Mouse (Mus musculus) large intestine, adult 2 months (tissue): ENCODE data around the gene Lactbl1. TPM values are rescaled to one million over a fixed set of nuclear protein-coding genes. Genes with fewer than 3 reads are reported as not detected.

Experiments
- DNase-seq: peaks from one replicate; pipeline ENCODE4 v3.0.0-alpha.2; 2012; ENCODE audit warnings: low read depth, low spot score
- WGBS: fragments of 180-500 bp; shearing (Covaris S2); methylation state at CpG from one replicate; pipeline ENCODE4 v1.1.7; 2018; 5-methylcytosine and 5-hydroxymethylcytosine counted together
- polyA plus RNA-seq: library from polyadenylated mRNA; depleted of rRNA; stranded (reverse); fragments of >200 nt; gene quantifications from 2 replicates; pipeline ENCODE4 v1.2.3, GENCODE M21; 2012

The Lactbl1 gene
- polyA plus RNA-seq, 1 experiment, result not detected

DNA sequence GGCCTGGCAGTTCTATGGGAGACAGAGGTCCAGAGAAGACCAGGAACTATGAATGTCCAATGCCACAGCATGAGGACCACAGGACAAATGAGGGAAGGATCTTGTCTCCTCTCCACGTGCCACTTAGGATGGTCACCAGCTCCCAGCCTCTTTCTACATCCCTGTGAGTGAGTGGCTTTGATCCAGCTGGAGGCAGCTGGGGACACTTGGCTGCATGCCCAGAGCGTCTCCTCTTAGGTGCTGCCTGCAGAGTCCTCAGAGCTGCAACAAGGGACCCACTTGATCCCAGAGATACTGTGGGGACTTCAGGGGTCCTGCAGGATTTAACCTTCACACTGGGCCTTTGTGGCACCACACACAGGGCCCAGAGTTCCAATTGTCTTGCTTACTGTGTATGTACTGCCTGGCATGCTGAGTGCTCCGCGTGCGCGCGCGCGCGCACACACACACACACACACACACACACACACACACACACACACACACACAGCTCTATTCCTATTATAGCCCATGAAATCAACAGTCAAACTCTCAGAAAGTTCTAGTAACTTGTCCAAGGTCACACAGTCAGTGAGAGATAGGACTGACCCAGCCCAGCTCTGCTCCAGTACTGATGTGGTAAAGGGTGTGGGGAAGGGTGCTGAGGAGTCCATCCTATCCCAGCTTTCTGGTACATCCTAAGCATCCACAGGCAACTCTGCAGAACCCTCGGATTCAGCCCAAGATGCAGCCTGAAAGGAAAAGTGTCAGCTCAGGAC is 9.0 kb downstream of the Lactbl1 start:
- WGBS, result 76% methylated on average over 11 of the region's 11 CpGs

DNA sequence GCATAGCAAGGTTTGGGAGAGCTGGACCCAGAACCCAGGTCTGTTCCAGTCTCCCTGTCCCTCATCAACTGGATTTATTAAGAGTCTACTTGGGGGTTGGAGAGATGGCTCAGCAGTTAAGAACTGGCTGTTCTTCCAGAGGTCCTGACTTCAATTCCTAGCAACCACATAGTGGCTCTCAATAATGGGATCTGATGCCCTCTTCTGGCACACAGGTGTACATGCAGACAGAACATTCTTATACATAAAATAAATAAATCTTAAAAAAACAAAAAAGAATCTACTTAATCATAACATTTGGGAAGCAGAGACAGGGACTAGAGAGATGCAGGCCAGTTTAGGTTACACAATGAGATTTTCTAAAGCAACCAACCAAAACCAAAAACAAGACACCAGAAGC is 13.6 kb downstream of the Lactbl1 start:
- DNase-seq, result no peak

More for the DNA sequence above, 9.0 kb downstream of the Lactbl1 start:
- no peak for DNase-seq

DNA sequence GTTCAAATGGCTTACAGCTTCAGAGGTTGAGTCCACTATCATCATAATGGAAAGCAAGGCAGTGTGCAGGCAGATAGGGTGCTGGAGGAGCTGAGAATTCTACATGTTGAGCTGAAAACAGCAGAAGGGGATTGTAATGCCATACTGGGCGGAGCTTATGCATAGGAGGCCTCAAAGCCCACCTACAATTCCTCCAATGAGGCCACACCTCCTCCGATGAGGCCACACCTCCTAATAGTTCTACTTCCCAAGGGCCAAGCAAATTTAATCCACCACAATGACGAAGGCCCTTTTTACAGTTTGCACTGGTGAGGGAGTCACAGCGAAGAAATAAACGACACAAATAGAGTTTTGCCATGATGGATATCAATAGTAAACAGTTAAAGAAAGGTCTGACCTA is 14.1 kb downstream of the Lactbl1 start:
- WGBS, result 73% methylated on average over 5 of the region's 5 CpGs
- DNase-seq, result no peak

DNA sequence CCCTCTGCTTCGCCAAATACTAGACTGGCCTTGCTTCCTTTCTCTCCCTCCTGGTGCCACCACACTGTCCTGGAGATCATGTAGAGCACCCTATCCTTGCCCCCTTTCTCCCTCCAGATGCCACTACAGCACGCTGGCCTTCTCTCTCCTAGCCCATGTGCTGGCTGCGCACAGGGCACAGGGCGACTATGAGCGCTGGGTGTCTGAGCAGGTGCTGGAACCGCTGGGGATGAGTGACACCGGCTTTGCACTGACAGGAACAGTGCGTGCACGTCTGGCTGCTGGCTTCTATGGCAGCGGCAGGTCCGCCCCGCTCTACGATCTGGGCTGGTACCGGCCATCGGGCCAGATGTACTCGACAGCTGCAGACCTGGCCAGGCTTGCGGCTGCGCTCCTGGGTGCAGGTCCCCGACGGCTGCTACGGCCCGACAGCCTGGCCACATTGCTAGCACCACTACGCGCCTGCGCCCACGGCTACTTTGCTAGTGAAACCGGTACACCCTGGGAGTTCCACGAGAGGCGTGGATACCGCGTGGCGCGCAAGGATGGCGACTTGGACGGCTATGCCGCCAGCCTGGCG is 14.7 kb downstream of the Lactbl1 start:
- WGBS, result 15% methylated on average over 37 of the region's 37 CpGs
- DNase-seq, result no peak

DNA sequence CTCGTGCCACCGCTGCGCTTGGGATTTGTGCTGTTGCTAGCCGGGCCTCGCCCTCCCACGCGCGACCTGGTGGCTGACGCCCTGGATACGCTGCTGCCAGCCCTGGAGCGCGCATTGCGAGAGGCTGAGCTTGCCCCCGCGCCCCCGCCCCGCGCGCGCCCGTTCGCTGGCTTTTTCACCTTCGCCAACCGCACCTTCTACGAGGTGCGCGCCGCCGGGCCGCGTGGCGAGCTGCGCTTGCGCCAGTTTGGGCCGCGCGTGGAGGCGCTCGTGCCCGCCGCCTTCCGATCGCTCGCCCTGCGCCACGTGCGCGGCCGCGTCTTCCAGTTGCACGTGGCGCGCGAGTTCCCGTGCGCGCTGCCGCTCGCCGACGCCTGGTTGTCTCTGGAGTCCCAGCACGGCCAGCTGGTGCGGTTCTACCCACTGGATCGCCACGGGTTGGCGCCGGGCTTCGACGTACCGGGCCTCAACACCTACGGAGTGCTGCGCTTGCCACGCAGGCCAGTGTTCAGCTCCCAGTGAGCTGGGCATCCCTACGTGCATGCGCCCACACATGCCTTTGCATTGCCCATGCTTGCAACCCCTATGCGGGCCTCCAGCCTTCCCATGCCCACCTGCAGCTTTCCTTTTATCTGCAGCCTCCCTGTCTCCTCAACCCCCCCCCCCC is 15.3 kb downstream of the Lactbl1 start:
- DNase-seq, result no peak
- WGBS, result 3% methylated on average over 76 of the region's 76 CpGs

DNA sequence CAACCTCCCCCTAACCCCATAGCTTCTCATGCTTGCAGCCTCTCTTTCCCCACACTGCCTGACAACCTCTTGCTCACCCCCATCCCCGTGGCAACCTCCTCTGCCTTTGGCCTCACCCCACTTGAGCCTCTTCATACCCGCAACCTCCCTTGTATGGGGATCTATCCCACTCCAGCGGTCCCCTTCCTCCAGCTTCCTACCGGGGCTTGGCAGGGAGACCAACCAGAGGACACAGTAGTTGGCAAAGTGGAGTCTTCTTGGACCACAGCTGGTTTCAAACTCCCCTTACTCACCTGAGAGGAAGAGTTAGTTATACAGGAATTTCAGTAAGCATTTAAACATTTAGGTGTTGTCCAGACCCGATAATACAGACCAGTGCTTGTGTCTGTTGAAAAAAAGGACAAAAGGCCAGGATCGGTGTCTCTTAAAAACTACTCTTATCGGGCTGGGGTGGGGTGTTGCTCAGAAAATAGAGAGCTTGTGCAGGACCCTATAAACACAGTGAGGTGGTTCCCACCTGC is 15.9 kb downstream of the Lactbl1 start:
- WGBS, result 55% methylated on average over 7 of the region's 7 CpGs
- DNase-seq, result no peak

DNA sequence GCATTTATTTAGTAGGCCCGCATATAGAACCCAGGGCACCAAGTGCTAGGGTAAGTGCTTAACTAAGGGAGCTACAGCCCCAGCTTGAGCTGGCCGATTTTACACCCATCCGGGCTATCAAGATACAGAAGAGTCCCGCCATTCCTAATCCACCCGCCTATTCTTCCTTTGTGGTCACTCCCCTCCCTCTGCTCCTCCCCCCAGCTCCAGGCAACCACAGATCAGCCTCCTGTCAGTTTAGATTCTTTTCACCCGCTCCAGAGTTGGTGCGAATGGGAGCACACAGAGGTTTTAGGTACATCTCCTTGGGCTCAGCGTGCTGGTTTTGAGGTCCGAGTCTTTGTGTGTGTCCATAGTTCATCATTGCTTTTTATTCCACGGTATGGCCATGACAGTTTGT is 16.5 kb downstream of the Lactbl1 start:
- WGBS, result 23% methylated on average over 10 of the region's 10 CpGs
- no peak for DNase-seq

DNA sequence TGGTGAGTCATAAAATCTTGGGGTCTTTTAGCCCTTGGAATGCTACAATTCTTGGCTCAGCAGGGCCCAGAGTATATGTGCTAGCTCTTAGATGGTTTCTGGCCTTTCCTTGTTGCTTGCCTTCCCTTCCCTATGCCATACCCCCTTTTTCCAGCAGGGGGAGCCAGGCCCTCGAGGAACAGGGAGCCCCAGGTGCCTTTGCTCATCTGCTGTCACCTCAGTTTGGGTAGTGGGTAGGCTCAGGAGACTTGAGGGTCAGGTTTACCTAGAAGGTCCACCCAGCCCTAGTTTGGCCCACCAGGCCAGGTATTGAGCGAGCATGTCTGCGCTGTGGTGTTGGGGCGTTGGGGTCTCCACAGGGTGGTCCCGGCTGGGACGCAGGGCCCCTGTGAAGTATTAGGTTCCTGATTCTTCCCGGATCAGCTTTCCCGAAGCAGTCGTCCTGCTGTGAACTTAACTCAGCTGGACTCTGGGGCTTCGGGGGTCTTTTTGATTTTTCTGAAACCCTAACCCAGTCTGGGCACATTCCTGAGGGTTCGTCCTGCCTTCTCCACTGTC is 26.6 kb downstream of the Lactbl1 start:
- WGBS, result 14% methylated on average over 11 of the region's 11 CpGs
- DNase-seq, result peak; percentile 56

DNA sequence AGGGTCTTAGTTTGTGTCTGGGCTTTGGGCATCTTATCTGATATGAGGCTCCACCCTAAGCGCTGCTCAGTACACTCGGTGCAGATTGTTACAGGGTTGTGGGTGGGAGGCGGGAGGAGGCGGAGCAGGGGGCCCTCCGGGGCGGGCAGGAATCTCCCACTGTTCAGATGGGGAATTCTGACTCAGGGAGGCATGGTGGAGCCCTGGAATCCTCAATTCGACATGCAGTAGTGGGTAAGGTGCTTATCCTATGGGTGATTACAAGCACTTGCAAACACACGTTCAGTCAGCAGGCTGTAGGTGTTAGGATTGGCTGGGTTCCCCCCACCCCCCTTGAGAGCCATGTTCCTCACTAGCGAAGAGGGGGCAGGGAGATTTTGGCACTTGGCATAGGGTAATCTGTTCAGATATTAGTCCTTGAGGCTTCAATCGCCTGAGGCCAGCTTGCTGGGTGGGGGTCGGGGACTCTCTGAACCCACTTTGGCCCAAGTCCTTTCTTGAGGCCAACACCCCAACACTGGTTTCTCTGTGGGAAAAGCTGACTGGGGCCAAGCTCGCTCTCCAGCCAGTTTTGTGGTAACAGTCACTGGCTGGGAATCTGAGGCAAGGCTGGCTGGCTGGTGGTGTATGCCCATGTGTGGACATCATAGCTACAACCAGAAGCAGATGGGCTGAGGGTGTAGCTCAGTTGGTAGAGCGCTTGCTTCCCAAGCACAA is 27.2 kb downstream of the Lactbl1 start:
- no peak for DNase-seq
- 41% methylated on average over 13 of the region's 13 CpGs for WGBS

DNA sequence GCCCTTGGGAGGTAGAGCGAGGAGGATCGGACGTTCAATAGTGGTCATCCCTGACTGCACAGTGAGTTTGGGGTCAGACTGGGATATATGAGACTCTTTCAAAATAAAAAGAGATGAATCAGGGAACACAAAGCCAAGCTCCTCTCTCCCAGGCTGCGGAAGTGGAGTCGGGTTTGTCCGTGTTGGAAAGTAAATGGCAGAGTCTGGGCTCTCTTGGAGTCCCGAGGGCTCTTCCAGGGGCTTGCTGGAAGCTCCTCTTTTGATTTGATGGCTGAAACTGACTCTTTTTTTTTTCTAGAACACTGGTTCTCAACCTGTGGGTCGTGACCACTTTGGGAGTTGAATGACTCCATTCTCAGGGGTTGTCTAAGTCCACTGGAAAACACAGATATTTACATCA is 27.8 kb downstream of the Lactbl1 start:
- 77% methylated on average over 8 of the region's 8 CpGs for WGBS
- DNase-seq, result no peak

DNA sequence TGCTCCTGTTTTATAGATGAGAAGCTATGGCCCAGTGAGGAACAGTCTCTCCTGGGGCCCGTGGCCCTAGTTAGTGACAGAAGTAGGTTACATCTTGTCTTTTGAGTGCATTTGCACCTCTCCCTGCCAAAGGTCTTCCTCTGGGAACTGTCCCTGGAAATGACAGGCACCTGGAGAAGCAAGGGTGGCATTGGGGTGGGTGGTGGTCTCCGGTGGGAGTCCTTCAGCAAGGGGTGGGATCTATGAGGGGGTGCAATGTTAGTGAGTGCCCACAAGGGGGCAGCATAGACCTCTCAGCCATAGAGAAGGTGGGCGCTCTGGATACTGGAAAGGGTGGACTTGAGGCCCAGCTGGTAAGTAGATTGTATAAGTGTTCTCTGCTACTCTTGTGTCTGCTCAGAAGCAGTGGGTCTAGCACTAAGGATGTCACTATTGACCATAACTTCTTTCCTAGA is 29.0 kb downstream of the Lactbl1 start:
- WGBS, result 64% methylated on average over 3 of the region's 3 CpGs
- no peak for DNase-seq

DNA sequence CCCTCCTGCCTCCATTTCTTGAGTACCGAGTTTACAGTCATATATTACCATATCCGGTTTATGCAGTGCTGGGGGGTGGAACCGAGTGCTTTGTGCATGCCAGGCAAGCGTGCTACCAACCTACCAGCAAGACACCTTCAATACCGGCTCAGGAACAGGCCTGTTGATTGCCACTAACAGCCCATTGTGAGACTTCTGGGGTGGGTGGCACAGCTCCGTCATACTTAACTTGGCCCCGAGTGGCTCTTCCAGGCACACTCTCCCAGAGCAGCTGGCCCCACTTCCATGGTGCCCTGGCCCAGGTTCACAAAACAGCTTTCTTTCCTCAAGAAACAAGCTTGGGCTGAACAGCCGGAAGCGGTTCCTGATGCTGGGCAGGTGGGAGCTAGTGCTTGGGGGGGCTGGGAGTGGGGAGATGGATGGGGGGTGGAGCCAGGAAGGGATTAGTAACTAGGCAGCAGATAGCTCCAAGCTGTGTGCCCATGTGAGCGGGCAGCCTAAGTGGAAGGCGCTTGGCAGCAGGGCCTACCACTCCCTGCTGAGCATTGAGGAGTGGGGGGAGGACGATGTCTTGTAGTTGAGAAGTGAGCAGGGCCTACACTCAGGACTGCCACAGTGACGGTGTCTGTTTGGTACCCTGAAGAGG is 29.6 kb downstream of the Lactbl1 start:
- 81% methylated on average over 13 of the region's 13 CpGs for WGBS

DNA sequence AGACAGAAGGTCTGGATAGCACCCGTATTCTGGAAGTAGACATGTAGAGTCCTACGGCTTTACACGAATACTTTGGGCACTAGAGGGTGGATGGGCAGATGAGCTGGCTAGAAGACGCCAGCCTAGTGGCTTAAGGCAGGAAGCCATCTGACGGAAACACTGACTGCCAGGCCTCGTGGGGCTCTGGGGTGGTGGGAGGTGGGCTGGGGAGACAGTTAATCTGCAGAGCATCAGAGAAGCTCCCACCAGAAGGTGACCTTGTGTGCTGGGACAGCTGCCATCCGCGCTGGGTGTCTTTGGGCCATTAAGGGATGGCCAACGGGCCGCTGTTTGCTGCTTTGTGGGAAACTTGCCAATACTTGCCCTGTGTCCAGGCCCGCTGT is 30.1 kb downstream of the Lactbl1 start:
- 74% methylated on average over 11 of the region's 11 CpGs for WGBS
- DNase-seq, result no peak

More for the DNA sequence above, 29.6 kb downstream of the Lactbl1 start:
- no peak for DNase-seq

DNA sequence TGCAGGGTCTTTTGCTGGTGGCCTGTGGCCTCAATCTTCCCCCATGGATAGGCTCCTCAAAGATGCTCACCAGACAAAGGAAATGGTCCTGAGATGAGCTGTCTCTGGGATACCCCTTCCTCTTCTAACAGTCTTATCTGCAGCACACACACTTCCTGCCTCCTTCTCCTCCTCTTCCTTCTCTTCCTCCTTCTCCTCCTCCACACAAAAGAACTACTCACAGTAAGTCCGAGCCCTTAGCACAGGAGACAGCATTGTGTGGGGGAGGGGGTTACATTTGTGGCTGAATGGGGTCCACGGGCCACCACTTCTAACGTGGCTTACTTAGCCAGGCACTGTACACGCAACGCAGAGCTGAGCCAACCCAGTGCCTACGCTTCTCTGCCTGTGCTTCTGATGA is 30.6 kb downstream of the Lactbl1 start:
- DNase-seq, result no peak
- 75% methylated on average over 6 of the region's 6 CpGs for WGBS

DNA sequence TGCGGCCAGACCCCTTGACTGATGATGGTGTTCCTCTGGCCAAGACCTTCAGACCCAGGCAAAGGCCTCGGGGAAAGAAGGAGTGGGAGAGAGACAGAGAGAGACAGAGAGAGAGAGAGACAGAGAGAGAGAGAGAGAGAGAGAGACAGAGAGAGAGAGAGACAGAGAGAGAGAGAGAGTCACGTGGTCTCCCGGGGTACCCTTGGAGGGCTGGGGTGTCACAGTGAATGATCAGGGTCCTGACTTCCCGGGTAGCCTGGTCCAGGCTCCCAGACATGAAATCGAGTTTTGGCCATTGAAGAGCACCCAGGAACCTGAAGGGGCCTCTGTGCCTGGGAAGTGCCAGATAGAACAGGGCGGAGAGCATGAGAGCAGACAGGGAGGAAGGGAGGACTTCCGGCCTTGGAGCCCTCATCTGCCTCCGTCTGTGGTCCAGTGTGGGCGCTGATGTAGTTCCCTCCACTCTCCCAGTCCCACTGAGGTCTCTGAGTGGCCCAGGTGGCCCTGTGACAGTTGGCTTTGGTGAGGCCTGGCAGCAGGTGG is 31.3 kb downstream of the Lactbl1 start:
- 78% methylated on average over 10 of the region's 10 CpGs for WGBS
- no peak for DNase-seq

DNA sequence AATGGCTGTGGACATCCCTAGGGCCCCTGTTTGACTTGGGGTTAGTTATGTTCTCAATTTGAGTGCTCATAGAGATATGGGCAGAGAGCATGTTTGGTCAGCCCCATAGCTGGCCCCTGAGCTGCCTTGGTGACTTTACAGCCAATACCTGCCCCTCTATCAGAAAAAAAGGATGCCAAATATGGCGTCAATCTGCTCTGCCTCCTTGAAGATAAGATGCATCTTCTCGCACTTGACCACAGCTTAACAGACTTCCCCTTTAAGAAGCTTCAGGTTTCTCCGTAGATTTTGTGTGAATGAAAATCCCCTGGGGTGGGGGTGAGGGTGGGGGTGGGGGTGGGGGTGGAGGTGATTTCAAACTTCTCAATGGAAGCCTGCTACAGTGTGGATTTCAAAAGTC is 35.5 kb downstream of the Lactbl1 start:
- WGBS, result 90% methylated on average over 3 of the region's 3 CpGs
- no peak for DNase-seq

DNA sequence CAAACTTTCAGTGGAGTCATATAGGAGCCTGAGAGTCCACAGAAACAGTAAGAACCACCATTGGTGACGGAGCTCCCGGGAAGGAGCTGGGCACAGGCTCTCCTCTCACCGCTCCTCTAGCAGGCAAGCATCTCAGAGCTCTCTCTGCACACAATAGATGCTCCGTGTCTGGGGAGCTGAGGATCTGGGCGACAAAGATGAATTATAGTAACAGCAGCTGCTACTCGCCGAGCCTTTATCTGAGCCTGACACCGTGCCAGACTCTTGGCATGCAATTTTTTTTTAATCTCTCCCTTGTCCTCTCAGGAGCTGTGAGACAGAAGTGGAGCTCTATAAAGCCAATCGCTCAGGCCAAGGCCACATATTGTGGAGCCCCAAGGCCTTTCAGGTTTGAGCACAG is 42.6 kb downstream of the Lactbl1 start:
- no peak for DNase-seq
- WGBS, result 87% methylated on average over 9 of the region's 9 CpGs

DNA sequence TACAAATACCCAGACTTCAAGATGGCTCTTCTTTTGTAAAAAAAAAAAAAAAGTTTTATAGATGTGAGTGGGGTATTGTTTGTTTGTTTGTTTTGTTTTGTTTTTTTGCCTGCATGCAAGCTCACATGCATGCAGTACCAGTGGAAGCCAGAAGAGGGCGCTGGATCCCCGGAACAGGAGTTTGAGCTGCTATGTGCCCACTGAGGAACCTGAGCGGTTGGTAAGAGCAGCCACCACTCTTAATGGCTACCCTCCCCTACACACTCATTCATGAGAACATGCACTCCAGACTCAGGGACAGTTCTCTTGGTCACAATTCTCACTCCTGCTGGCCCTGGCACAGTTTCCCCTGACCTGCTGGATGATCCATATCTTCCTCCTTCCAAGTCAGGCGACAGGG is 43.6 kb downstream of the Lactbl1 start:
- no peak for DNase-seq
- WGBS, result 76% methylated on average over 4 of the region's 4 CpGs

DNA sequence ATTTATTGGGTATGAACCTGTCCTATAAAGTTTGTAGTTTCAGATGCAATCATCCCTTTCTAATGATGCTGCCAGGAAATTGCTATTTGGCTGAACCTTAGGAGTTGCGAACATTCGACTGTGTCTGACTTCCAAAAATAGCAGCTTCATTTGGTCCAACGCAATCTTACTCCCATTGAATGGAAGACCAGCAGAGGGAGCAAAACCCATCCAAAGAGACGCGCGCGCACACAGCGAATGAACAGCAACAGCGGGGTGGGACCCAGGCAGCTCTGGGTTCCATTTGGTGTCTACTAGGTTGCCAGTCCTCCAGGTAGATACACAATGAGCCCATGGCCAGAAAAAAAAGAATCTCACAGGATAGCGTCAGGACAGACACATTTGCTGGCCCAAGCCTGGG is 45.3 kb downstream of the Lactbl1 start:
- 72% methylated on average over 10 of the region's 10 CpGs for WGBS
- DNase-seq, result no peak
